Mouse (Mus musculus) lung, postnatal 0 days (tissue): ENCODE data around the gene Lrrc3c.

Experiments
- CTCF ChIP-seq: IDR thresholded peaks from 2 replicates; pipeline ENCODE4 v1.5.1; 2016; ENCODE audit warnings: antibody characterized with exemption, mild to moderate bottlenecking
- EP300 ChIP-seq: IDR thresholded peaks from 2 replicates; pipeline ENCODE4 v1.6.1; 2016; ENCODE audit warnings: antibody characterized with exemption, mild to moderate bottlenecking, control low read depth

GRCm38 (mm10) chr11:98646459-98646858, 48.4 kb downstream of the Lrrc3c start, which contains the start of gene Gsdma2:
- TF ChIP-seq CTCF (no peak), EP300 (no peak)
